Mouse (Mus musculus): Measurements from ENCODE around the gene Ogg1. TPM values are rescaled to one million over a fixed set of nuclear protein-coding genes. Genes with fewer than 3 reads are reported as not detected.

Ogg1 gene
- polyA plus RNA-seq, 1 experiment, result 30.0 TPM

DNA sequence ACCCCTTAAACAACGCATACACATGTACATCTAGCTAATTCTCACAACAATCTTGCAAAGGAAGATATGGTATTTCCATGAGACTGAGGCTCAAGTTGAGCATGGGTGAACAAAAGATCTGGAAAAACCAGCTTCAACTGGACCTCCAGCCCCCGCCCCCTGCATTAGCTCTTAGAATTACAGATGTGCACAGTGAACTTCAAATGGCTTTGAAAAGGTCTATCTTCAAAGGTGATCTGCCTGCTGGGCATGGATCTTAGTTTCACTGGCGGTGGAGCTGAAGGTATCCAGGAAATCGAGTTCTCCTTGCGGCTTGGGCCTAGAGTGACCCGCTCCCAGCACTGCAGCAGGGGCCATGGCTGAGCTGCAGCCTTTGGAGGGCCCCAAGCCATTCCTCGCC is 41.4 kb downstream of the Ogg1 start:
- no peaks in the 10 kb centered on the region for H3K4me1 ChIP-seq (ENCODE audit: control insufficient read depth, insufficient read depth, low read length)
- H3K27ac ChIP-seq (ENCODE audit: control insufficient read depth, insufficient read depth, low read depth, low read length), result no peak overlapping the region
- H3K4me3 ChIP-seq (ENCODE audit: control insufficient read depth, low read depth, low read length), result no peak overlapping the region
- TF ChIP-seq POLR2A (IDR thresholded peaks at IDR 0.05; ENCODE audit: control insufficient read depth, low read depth, low read length), result no peak
- no peak for TF ChIP-seq CTCF (IDR thresholded peaks at IDR 0.05; ENCODE audit: control insufficient read depth, insufficient read depth, insufficient replicate concordance, low read depth, low read length)
- H3K36me3 ChIP-seq (ENCODE audit: control insufficient read depth, insufficient read depth, low read length), result peaks cover 6% of the 10 kb centered on the region
- H3K27me3 ChIP-seq (ENCODE audit: control insufficient read depth, insufficient read depth, low read length), result no peaks in the 10 kb centered on the region

DNA sequence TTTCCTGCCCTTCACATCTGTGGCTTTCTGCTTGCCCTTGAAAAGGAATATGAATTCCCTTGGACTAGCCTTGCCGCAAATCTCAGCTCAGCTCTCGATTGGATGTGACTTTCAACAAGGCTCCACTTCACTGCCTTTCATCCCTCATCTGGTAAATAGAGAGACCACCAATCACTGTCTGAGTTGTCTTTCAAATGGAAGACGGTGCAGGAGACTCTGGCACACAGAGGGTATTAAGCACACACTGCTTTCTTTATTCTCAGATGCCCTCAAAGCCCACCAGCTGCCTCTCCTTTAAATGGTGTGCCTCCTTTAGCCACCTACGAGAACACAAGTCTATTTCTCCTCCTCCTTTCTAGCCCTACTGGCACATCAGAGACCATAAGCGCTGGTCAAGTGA is 41.8 kb downstream of the Ogg1 start:
- no peak overlapping the region for H3K4me3 ChIP-seq (ENCODE audit: control insufficient read depth, low read depth, low read length)
- H3K27me3 ChIP-seq (ENCODE audit: control insufficient read depth, insufficient read depth, low read length), result no peaks in the 10 kb centered on the region
- TF ChIP-seq POLR2A (IDR thresholded peaks at IDR 0.05; ENCODE audit: control insufficient read depth, low read depth, low read length) (no peak), CTCF (IDR thresholded peaks at IDR 0.05; ENCODE audit: control insufficient read depth, insufficient read depth, insufficient replicate concordance, low read depth, low read length) (no peak)
- no peak overlapping the region for H3K27ac ChIP-seq (ENCODE audit: control insufficient read depth, insufficient read depth, low read depth, low read length)
- no peaks in the 10 kb centered on the region for H3K4me1 ChIP-seq (ENCODE audit: control insufficient read depth, insufficient read depth, low read length)
- H3K36me3 ChIP-seq (ENCODE audit: control insufficient read depth, insufficient read depth, low read length), result peaks cover 10% of the 10 kb centered on the region

DNA sequence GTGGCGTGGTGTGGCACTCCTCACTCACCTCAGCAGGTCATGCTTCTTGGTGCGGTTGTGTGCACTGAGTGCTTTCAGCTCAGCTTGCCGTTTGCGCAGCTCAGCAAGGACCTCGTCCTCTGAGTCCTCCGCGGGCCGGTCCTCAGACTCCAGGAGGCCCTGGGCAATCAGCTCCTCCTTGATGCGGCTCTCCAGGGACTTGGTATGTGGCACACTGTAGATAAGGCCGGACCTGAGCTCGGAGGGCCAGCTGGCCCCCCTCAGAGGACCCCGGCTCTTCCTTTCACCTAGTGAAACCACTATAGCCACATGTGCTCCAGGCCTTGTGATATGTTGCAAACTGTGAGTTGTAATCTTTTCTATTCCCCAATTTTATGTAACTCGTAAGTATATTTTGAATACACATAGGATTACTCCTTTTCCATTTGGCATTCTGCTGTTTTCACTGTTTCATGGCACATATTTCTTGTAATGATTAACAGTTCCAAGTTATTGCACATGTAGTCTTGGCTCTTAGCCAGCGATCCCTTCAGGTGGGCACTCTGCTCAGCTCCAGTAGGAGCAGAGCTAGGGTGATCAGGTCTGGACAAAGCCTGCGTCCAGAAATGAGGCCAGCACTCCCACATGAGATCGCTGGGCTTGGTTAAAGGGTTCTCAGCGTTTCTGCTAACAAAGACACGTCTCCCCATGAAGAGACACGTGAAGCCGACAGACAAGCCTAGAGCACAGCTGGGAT is 43.6 kb downstream of the Ogg1 start:
- H3K27ac ChIP-seq (ENCODE audit: control insufficient read depth, insufficient read depth, low read depth, low read length), result no peak overlapping the region
- no peaks in the 10 kb centered on the region for H3K4me1 ChIP-seq (ENCODE audit: control insufficient read depth, insufficient read depth, low read length)
- H3K4me3 ChIP-seq (ENCODE audit: control insufficient read depth, low read depth, low read length), result no peak overlapping the region
- TF ChIP-seq CTCF (IDR thresholded peaks at IDR 0.05; ENCODE audit: control insufficient read depth, insufficient read depth, insufficient replicate concordance, low read depth, low read length) (no peak), POLR2A (IDR thresholded peaks at IDR 0.05; ENCODE audit: control insufficient read depth, low read depth, low read length) (no peak)
- H3K27me3 ChIP-seq (ENCODE audit: control insufficient read depth, insufficient read depth, low read length), result no peaks in the 10 kb centered on the region
- H3K36me3 ChIP-seq (ENCODE audit: control insufficient read depth, insufficient read depth, low read length), result peaks cover 11% of the 10 kb centered on the region

DNA sequence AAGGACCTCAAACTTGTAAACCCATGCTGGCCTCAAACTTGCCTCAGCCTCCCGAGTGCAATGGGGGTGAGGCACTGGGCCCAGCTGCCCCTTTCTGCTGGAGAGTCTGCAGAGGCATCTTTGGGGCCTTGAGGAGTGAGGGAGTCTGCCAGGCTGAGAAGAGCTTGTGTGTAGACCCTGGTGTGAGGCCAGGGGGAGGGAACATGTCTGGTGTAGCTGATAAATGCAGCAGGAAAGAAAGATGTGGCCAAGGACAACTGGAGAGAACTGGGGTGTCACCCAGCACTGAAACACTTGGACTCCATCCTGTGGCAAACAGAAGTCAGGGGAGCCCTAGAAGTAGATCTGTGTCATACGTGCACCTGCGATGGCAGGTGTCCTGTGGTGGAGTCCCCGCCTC is 46.7 kb downstream of the Ogg1 start:
- H3K4me3 ChIP-seq (ENCODE audit: control insufficient read depth, low read depth, low read length), result no peak overlapping the region
- H3K36me3 ChIP-seq (ENCODE audit: control insufficient read depth, insufficient read depth, low read length), result peaks cover 9% of the 10 kb centered on the region
- H3K4me1 ChIP-seq (ENCODE audit: control insufficient read depth, insufficient read depth, low read length), result peaks cover 2% of the 10 kb centered on the region
- no peak overlapping the region for H3K27ac ChIP-seq (ENCODE audit: control insufficient read depth, insufficient read depth, low read depth, low read length)
- H3K27me3 ChIP-seq (ENCODE audit: control insufficient read depth, insufficient read depth, low read length), result no peaks in the 10 kb centered on the region
- TF ChIP-seq POLR2A (IDR thresholded peaks at IDR 0.05; ENCODE audit: control insufficient read depth, low read depth, low read length) (no peak), CTCF (IDR thresholded peaks at IDR 0.05; ENCODE audit: control insufficient read depth, insufficient read depth, insufficient replicate concordance, low read depth, low read length) (no peak)

DNA sequence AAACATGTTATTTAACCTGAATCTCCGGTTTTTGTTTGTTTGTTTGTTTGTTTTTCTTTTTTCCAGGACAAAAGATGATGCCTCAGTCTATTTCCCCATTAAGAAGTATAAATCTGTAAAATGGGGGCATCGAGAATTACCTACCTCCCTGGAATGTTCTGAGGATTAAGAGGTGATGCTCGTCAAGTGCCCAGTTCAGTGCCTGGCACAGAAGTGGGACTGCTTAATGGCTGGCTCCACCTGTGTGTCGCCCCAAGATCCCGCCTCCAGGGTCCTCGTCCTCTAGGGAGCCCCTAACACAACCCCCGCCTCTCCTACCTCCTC is 50.4 kb downstream of the Ogg1 start:
- Histone ChIP-seq H3K27me3 (ENCODE audit: control insufficient read depth, insufficient read depth, low read length) (no peaks in the 10 kb centered on the region), H3K4me1 (ENCODE audit: control insufficient read depth, insufficient read depth, low read length) (peaks cover 7% of the 10 kb centered on the region), H3K27ac (ENCODE audit: control insufficient read depth, insufficient read depth, low read depth, low read length) (peak overlapping the region; percentile 99), H3K4me3 (ENCODE audit: control insufficient read depth, low read depth, low read length) (peak overlapping the region; percentile 89), H3K36me3 (ENCODE audit: control insufficient read depth, insufficient read depth, low read length) (peaks cover 9% of the 10 kb centered on the region)
- TF ChIP-seq POLR2A (IDR thresholded peaks at IDR 0.05; ENCODE audit: control insufficient read depth, low read depth, low read length) (no peak), CTCF (IDR thresholded peaks at IDR 0.05; ENCODE audit: control insufficient read depth, insufficient read depth, insufficient replicate concordance, low read depth, low read length) (no peak)

DNA sequence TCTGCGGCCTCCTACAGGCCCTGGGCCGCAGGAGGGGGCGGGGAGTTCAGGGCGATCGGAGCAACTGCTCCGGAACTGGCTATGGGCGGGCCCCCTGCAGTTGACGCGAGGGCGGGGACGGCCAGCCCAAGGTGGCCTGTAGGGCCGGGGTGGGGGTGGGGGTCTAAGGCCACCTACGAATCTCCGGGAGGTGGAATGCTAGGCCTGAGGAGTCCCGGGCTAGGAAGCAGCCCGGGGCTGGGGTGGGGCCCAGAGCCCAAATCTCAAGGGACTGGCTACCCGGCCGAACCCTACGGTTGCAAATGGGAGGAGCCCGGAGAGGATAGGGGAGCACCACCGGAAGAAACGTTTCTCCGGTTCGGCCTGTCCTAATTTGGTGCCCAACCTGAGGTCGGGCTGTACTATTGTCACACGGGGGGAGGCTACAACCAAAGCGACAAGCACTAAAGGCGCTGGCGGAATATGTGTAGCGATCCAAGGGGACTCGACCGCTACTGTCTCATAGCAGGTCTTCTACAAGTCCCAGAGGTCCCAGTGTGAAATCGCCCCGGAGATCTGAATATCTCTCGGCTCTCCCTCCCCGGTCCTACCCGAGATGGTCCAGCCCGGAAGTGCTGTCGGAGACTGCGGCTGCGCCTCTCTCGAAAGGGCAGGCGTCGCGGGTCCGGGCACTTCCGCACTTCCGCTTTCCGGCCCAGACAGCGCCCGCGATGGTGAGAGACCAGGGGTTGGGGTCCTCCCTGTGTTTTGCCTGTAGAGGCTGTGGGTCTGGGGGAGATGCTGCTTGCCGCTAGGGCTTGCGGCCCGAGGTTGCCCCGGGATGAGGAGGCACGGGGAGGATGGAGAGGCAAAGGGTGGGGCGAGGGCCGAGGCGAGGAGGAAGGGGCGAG is 51.0 kb downstream of the Ogg1 start, which contains the start of the genes Tada3 and Arpc4:
Gene Tada3 (minus strand): TSS at position 388 of the 890 bp plus-strand sequence.
Gene Arpc4 (plus strand): TSS at position 620 of the 890 bp plus-strand sequence.
- peak within 1 kb of the TSS; percentile 99 for H3K27ac ChIP-seq (ENCODE audit: control insufficient read depth, insufficient read depth, low read depth, low read length)
- no peaks in the 10 kb centered on the region for H3K27me3 ChIP-seq (ENCODE audit: control insufficient read depth, insufficient read depth, low read length)
- peak within 1 kb of the TSS; percentile 89 for H3K4me3 ChIP-seq (ENCODE audit: control insufficient read depth, low read depth, low read length)
- TF ChIP-seq POLR2A (IDR thresholded peaks at IDR 0.05; ENCODE audit: control insufficient read depth, low read depth, low read length) (peak; percentile 60), CTCF (IDR thresholded peaks at IDR 0.05; ENCODE audit: control insufficient read depth, insufficient read depth, insufficient replicate concordance, low read depth, low read length) (no peak)
- peaks cover 7% of the 10 kb centered on the region for H3K36me3 ChIP-seq (ENCODE audit: control insufficient read depth, insufficient read depth, low read length)
- peaks cover 7% of the 10 kb centered on the region for H3K4me1 ChIP-seq (ENCODE audit: control insufficient read depth, insufficient read depth, low read length)

DNA sequence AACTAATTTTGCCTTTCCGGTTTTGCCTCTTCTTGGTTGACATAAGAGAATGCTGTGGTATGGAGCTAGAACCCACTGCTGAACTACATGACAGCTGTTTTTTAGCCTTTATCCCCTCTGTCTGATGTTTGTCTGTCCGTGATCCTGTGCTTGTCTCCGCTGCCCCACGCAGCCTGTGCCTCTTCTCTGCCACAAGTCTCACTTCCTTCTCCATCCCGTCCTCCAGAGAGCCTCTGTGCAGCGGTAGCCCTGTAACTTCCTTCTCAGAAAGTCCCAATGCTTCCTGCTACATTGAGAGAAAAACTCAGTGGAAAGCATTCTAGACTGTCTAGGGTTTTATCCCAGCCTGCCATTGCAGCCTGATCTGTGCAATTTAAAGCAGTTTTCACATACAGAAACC is 52.5 kb downstream of the Ogg1 start:
- Histone ChIP-seq H3K4me1 (ENCODE audit: control insufficient read depth, insufficient read depth, low read length) (peaks cover 7% of the 10 kb centered on the region), H3K27me3 (ENCODE audit: control insufficient read depth, insufficient read depth, low read length) (no peaks in the 10 kb centered on the region), H3K4me3 (ENCODE audit: control insufficient read depth, low read depth, low read length) (no peak overlapping the region), H3K36me3 (ENCODE audit: control insufficient read depth, insufficient read depth, low read length) (peaks cover 2% of the 10 kb centered on the region), H3K27ac (ENCODE audit: control insufficient read depth, insufficient read depth, low read depth, low read length) (no peak overlapping the region)
- no peak for TF ChIP-seq CTCF (IDR thresholded peaks at IDR 0.05; ENCODE audit: control insufficient read depth, insufficient read depth, insufficient replicate concordance, low read depth, low read length)
- TF ChIP-seq POLR2A (IDR thresholded peaks at IDR 0.05; ENCODE audit: control insufficient read depth, low read depth, low read length), result no peak
